Mouse (Mus musculus): ENCODE data around the gene Rassf1. TPM values are rescaled to one million over a fixed set of nuclear protein-coding genes. Genes with fewer than 3 reads are reported as not detected.

Gene Rassf1
- polyA plus RNA-seq, 1 experiment from 2014 or later, result 34.7 TPM

DNA sequence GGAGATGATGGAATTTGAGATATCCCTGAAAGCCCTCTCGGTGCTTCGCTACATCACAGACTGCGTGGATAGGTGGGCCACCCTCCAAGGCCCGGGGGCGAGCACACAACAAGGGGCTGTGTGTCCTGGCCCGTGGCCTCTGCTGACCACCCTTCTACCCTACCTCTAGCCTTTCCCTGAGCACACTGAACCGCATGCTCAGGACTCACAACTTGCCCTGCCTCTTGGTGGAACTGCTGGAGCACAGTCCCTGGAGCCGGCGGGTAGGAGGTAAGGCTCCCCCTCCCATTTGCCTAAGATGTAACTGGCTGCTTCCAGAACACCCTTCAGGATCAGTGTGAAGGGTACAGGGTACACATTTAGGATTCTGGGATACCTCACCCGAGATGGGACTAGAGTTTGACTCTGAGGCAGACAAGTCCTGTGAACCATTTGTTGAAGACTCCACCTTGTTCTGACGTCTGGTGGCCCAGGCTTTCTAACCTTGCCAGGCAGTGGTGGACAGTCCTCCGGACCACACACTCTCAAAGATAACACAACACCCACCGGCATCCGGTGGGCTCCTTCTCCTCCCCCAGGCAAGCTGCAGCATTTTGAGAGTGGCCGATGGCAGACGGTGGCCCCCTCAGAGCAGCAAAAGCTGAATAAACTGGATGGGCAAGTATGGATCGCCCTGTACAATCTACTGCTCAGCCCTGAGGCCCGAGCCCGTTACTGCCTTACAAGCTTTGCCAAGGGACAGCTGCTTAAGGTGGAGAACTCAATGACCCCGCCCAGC is 1.9 kb upstream of the Rassf1 start:
- Histone ChIP-seq H3K9me3 (replicated peaks; ENCODE audit: control insufficient read depth, low read length) (no peaks in the 10 kb centered on the region), H3K27me3 (replicated peaks; ENCODE audit: control insufficient read depth, insufficient read depth, low read length) (peaks cover 30% of the 10 kb centered on the region), H3K36me3 (ENCODE audit: control insufficient read depth, insufficient read depth, low read length) (peaks cover 4% of the 10 kb centered on the region), H3K27ac (ENCODE audit: low read depth, low read length) (no peak overlapping the region), H3K9ac (ENCODE audit: low read length) (no peak overlapping the region), H3K4me2 (ENCODE audit: low read length) (no peak overlapping the region), H3K4me1 (ENCODE audit: control insufficient read depth, insufficient read depth, low read length) (peaks cover 26% of the 10 kb centered on the region), H3K4me3 (ENCODE audit: low read depth, low read length) (no peak overlapping the region)
- ATAC-seq, result no peak
- DNase-seq (ENCODE audit: low spot score), result no peak
- 89% methylated on average over 20 of the region's 20 CpGs for WGBS

DNA sequence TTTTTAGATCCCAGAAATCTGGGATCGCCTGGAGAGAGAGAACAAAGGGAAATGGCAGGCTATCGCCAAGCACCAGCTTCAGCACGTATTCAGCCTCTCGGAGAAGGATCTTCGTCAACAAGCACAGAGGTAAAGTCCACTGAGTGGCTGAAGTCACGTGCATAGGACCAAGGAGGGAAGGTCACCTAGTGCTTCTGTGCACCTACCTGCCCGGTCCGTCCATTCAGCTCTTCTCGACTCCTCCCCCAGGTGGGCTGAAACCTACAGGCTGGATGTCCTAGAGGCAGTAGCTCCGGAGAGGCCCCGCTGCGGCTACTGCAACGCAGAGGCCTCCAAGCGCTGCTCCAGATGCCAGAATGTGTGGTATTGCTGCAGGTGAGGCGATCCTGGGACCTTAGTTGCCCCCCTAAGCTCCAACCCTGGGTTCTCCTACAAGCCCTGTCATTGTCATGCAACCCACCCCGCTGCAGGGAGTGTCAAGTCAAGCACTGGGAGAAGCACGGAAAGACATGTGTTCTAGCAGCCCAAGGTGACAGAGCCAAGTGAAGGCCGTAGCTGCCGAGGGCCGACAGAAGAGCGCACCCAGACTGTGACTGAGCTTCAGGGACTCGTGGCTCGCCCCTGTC is 751 bp upstream of the Rassf1 start:
- no peak overlapping the region for H3K27ac ChIP-seq (ENCODE audit: low read depth, low read length)
- ATAC-seq (no peak), DNase-seq (ENCODE audit: low spot score) (no peak)
- H3K4me2 ChIP-seq (ENCODE audit: low read length), result peak overlapping the region; percentile 89
- WGBS, result 31% methylated on average over 23 of the region's 23 CpGs
- H3K4me1 ChIP-seq (ENCODE audit: control insufficient read depth, insufficient read depth, low read length), result peaks cover 31% of the 10 kb centered on the region
- H3K9me3 ChIP-seq (replicated peaks; ENCODE audit: control insufficient read depth, low read length), result no peaks in the 10 kb centered on the region
- H3K4me3 ChIP-seq (ENCODE audit: low read depth, low read length), result peak overlapping the region; percentile 32; the same call in 1 of the 2 replicates
- no peak overlapping the region for H3K9ac ChIP-seq (ENCODE audit: low read length)
- H3K36me3 ChIP-seq (ENCODE audit: control insufficient read depth, insufficient read depth, low read length), result no peaks in the 10 kb centered on the region; the same call in 1 of the 2 replicates
- peaks cover 30% of the 10 kb centered on the region for H3K27me3 ChIP-seq (replicated peaks; ENCODE audit: control insufficient read depth, insufficient read depth, low read length)

DNA sequence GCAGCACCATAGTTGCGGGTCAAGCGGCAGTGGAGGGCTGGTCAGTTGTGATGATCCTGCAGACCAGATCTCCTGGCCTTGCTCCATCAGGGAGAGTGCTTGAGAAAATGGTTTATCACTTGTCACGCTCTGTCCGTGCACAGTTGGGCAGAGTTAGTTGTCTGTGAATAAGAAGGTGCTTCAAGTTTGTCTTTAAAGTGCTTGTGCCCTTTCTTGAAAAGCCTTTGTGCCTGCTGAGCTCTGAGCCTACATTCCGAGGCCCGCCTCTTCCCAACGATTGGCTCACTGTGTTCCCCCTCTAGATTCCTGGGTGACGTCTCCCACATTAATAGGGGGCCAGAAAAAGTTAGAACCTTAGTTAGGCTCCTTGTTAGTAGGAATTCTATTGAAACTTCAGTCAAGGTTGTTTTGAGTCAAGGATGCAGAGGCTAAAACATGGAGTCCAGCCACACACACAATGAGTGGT is 568 bp downstream of the Rassf1 start:
- no peak for ATAC-seq
- peak overlapping the region; percentile 89 for H3K4me2 ChIP-seq (ENCODE audit: low read length)
- DNase-seq (ENCODE audit: low spot score), result no peak
- H3K27me3 ChIP-seq (replicated peaks; ENCODE audit: control insufficient read depth, insufficient read depth, low read length), result peaks cover 30% of the 10 kb centered on the region
- H3K27ac ChIP-seq (ENCODE audit: low read depth, low read length), result no peak overlapping the region
- H3K9ac ChIP-seq (ENCODE audit: low read length), result peak overlapping the region; percentile 58
- no peaks in the 10 kb centered on the region; the same call in 1 of the 2 replicates for H3K36me3 ChIP-seq (ENCODE audit: control insufficient read depth, insufficient read depth, low read length)
- peak overlapping the region; percentile 32 for H3K4me3 ChIP-seq (ENCODE audit: low read depth, low read length)
- peaks cover 35% of the 10 kb centered on the region for H3K4me1 ChIP-seq (ENCODE audit: control insufficient read depth, insufficient read depth, low read length)
- H3K9me3 ChIP-seq (replicated peaks; ENCODE audit: control insufficient read depth, low read length), result no peaks in the 10 kb centered on the region
- 5% methylated on average over 8 of the region's 8 CpGs for WGBS

DNA sequence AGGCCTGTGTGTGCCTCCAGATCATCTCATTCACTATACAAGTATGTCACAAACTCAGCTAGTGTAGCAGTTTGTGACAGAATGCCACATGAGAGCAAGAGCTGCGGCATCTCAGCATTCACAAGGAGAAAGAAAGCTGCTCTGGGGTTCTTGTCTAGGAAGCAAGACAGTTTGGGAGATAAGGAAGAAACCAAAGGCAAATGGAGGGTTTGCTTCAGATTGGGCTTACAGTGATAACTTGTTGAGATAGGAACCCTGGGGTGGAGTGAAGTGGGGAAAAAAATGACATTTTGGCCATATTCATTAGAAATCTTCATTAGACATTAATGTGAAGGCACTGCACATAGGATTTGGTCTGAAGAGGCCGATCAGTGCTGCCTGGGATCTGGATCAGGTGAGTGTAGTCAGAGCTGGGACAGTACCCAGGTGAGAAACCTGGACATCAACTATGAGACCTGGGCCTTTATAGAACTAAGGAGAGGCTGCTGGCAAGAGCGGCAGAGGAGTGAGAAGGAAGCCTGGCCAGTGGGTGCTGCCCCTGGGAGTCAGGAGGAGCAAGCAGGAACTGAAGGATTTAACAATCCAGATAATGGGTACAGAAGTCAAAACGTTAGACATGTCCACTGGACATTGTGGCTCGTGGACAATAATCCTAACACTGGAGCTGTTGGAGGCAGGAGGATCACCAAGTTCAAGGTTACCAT is 1.5 kb downstream of the Rassf1 start:
- no peak overlapping the region for H3K9ac ChIP-seq (ENCODE audit: low read length)
- peaks cover 31% of the 10 kb centered on the region for H3K4me1 ChIP-seq (ENCODE audit: control insufficient read depth, insufficient read depth, low read length)
- H3K27ac ChIP-seq (ENCODE audit: low read depth, low read length), result no peak overlapping the region
- no peaks in the 10 kb centered on the region for H3K9me3 ChIP-seq (replicated peaks; ENCODE audit: control insufficient read depth, low read length)
- ATAC-seq (no peak), DNase-seq (ENCODE audit: low spot score) (no peak)
- 76% methylated on average over 5 of the region's 5 CpGs for WGBS
- peak overlapping the region; percentile 89; the same call in 1 of the 2 replicates for H3K4me2 ChIP-seq (ENCODE audit: low read length)
- 0 out of 2 replicates have a peak overlapping the region, but pooled peaks have one; percentile 63 for H3K4me3 ChIP-seq (ENCODE audit: low read depth, low read length)
- peaks cover 30% of the 10 kb centered on the region for H3K27me3 ChIP-seq (replicated peaks; ENCODE audit: control insufficient read depth, insufficient read depth, low read length)
- peaks cover 9% of the 10 kb centered on the region for H3K36me3 ChIP-seq (ENCODE audit: control insufficient read depth, insufficient read depth, low read length)

DNA sequence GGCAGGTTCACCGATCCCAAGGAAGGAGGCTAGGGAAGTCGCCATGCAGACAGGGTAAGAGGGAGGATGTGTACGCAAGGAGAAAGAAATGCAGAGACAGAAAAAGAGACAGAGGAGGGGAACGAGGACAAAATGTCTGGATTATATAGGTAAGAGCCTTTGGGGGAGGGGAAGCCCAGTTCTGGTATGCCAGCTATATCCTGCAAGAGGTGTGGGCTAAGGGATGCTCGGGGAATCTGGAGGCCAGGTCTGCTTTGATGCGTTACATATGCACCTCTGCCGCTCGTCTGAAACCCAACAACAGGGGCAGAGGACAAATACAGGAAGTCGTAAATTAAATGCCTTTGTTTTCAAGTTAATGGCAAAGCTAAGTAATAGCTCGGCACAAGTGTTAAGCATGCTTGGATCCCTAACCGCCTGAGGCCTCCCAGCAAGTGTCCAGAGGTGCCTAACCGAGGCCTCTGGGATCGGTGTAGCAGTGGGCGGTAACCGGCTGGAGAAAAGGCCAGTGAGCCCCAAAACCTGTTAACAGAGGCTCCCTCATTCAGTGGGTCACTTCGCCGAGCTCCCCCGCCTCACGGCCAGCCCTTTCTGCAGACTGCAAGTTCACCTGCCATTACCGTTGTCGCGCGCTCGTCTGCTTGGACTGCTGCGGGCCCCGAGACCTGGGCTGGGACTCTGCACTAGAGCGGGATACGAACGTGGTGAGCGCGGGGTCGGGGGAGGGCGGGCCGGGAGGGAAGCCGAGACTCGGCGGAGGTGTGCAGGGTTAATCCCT is 2.4 kb downstream of the Rassf1 start:
- Histone ChIP-seq H3K4me1 (ENCODE audit: control insufficient read depth, insufficient read depth, low read length) (peaks cover 31% of the 10 kb centered on the region), H3K27ac (ENCODE audit: low read depth, low read length) (peak overlapping the region; percentile 82), H3K9ac (ENCODE audit: low read length) (peak overlapping the region; percentile 73), H3K4me3 (ENCODE audit: low read depth, low read length) (peak overlapping the region; percentile 63), H3K27me3 (replicated peaks; ENCODE audit: control insufficient read depth, insufficient read depth, low read length) (peaks cover 30% of the 10 kb centered on the region), H3K9me3 (replicated peaks; ENCODE audit: control insufficient read depth, low read length) (no peaks in the 10 kb centered on the region), H3K4me2 (ENCODE audit: low read length) (peak overlapping the region; percentile 89), H3K36me3 (ENCODE audit: control insufficient read depth, insufficient read depth, low read length) (peaks cover 18% of the 10 kb centered on the region)
- WGBS, result 5% methylated on average over 36 of the region's 37 CpGs
- ATAC-seq (peak; percentile 67), DNase-seq (ENCODE audit: low spot score) (no peak)

DNA sequence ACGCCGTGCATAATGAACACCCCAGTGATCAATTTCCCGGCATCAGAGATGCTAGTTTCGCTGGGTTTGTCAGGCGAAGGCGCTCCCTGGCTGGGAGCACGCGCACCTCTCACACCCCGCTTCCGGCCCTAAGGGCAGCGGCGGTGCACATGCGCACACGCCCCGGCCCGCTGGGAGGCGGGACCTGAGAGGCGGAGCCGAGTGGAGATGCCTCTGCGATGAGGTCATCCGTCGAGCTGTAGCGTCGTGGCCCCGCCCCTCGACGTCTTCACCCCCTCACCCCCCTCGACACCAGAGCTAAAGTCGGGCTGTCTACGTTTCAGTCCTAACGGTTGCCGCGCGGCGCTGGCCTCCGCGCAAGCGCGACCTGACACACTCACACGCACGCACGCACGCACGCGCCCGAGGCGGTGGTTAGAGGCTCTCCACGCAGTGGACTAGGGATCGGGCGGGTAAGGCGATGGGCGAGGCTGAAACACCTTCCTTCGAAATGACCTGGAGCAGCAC is 3.0 kb downstream of the Rassf1 start:
- H3K36me3 ChIP-seq (ENCODE audit: control insufficient read depth, insufficient read depth, low read length), result peaks cover 24% of the 10 kb centered on the region
- peak overlapping the region; percentile 63 for H3K4me3 ChIP-seq (ENCODE audit: low read depth, low read length)
- DNase-seq (ENCODE audit: low spot score) (peak; percentile 99), ATAC-seq (peak; percentile 93)
- peak overlapping the region; percentile 82 for H3K27ac ChIP-seq (ENCODE audit: low read depth, low read length)
- no peaks in the 10 kb centered on the region for H3K9me3 ChIP-seq (replicated peaks; ENCODE audit: control insufficient read depth, low read length)
- under 1% methylated on average over 53 of the region's 53 CpGs for WGBS
- peak overlapping the region; percentile 89 for H3K4me2 ChIP-seq (ENCODE audit: low read length)
- peaks cover 30% of the 10 kb centered on the region for H3K27me3 ChIP-seq (replicated peaks; ENCODE audit: control insufficient read depth, insufficient read depth, low read length)
- peak overlapping the region; percentile 88 for H3K9ac ChIP-seq (ENCODE audit: low read length)
- H3K4me1 ChIP-seq (ENCODE audit: control insufficient read depth, insufficient read depth, low read length), result peaks cover 31% of the 10 kb centered on the region

DNA sequence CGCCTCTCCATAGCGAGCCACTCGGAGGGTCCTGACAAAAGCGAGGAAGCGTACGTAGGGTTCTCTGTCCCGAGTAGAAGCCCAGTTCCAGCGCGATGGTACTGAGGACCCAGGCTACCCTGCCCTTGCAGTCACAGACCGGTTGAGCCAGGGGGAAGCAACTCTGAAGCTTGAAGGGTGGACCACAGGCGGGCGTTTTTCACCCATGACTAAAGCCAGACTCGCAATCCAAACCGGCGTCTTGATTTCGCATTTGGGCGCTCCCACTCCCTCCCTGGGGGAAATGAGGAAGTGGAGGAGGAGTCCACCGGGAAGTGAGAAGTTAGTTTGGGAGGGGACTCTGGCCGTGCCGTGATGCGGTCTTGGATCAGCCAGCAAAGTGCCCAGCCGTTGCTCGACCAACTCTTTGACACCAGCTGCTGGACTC is 3.7 kb downstream of the Rassf1 start:
- Histone ChIP-seq H3K27me3 (replicated peaks; ENCODE audit: control insufficient read depth, insufficient read depth, low read length) (peaks cover 30% of the 10 kb centered on the region), H3K9me3 (replicated peaks; ENCODE audit: control insufficient read depth, low read length) (no peaks in the 10 kb centered on the region), H3K9ac (ENCODE audit: low read length) (peak overlapping the region; percentile 88), H3K4me2 (ENCODE audit: low read length) (peak overlapping the region; percentile 89), H3K27ac (ENCODE audit: low read depth, low read length) (peak overlapping the region; percentile 82), H3K4me3 (ENCODE audit: low read depth, low read length) (peak overlapping the region; percentile 63), H3K36me3 (ENCODE audit: control insufficient read depth, insufficient read depth, low read length) (peaks cover 31% of the 10 kb centered on the region), H3K4me1 (ENCODE audit: control insufficient read depth, insufficient read depth, low read length) (peaks cover 31% of the 10 kb centered on the region)
- ATAC-seq, result no peak
- no peak for DNase-seq (ENCODE audit: low spot score)
- under 1% methylated on average over 23 of the region's 23 CpGs for WGBS

DNA sequence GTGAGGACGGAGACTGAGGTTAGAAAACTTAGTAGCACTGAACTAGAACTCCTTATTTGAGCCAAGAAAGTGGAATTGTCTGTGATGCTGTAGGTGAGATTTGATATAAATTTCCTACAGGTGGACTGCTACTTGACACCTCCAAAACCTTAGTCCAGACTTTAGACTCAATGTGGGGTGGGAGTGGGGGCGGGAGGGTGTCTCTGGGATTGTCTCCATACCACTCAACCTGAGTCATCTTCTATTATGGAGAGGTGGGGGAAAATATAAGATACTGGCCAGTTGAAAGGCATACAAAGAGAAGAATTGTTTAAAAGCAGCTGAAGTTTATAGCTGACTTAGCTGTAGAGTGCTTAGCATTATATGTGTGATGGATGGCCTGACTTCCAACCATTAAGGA is 4.3 kb downstream of the Rassf1 start:
- Histone ChIP-seq H3K9ac (ENCODE audit: low read length) (peak overlapping the region; percentile 88), H3K9me3 (replicated peaks; ENCODE audit: control insufficient read depth, low read length) (no peaks in the 10 kb centered on the region), H3K4me1 (ENCODE audit: control insufficient read depth, insufficient read depth, low read length) (peaks cover 31% of the 10 kb centered on the region), H3K27ac (ENCODE audit: low read depth, low read length) (no peak overlapping the region), H3K36me3 (ENCODE audit: control insufficient read depth, insufficient read depth, low read length) (peaks cover 38% of the 10 kb centered on the region), H3K27me3 (replicated peaks; ENCODE audit: control insufficient read depth, insufficient read depth, low read length) (peaks cover 25% of the 10 kb centered on the region), H3K4me3 (ENCODE audit: low read depth, low read length) (peak overlapping the region; percentile 63), H3K4me2 (ENCODE audit: low read length) (peak overlapping the region; percentile 89)
- WGBS, result 43% methylated on average over 2 of the region's 2 CpGs
- DNase-seq (ENCODE audit: low spot score), result no peak
- no peak for ATAC-seq

Data from forebrain, embryonic 14.5 days (tissue).